Mouse (Mus musculus): ENCODE data around the gene C77080. TPM values are rescaled to one million over a fixed set of nuclear protein-coding genes. Genes with fewer than 3 reads are reported as not detected.

The C77080 gene
- polyA plus RNA-seq, 1 experiment from 2014 or later = 6.7 TPM

- Histone ChIP-seq H3K4me3 (ENCODE audit: low read depth, low read length) (no peak overlapping the region), H3K4me2 (replicated peaks; ENCODE audit: low read depth, low read length) (0 out of 2 replicates have a peak overlapping the region, but pooled peaks have one; percentile 12), H3K27ac (ENCODE audit: low read length) (peak overlapping the region; percentile 75), H3K4me1 (ENCODE audit: insufficient read depth, low read depth, low read length) (peaks cover 4% of the 10 kb centered on the region; the same call in 1 of the 2 replicates), H3K9me3 (ENCODE audit: low read length) (no peaks in the 10 kb centered on the region), H3K27me3 (replicated peaks; ENCODE audit: insufficient read depth, low read length) (0 out of 2 replicates have a peak, but pooled peaks cover 3% of the 10 kb centered on the region), H3K36me3 (ENCODE audit: insufficient read depth, low read length) (no peaks in the 10 kb centered on the region), H3K9ac (replicated peaks; ENCODE audit: low read depth) (0 out of 2 replicates have a peak overlapping the region, but pooled peaks have one; percentile 12)
- WGBS = 7% methylated on average over 14 of the region's 15 CpGs
- ATAC-seq (peak; percentile 14; the same call in 1 of the 2 replicates), DNase-seq (ENCODE audit: low spot score) (peak; percentile 49)
- TF ChIP-seq CTCF (IDR thresholded peaks at IDR 0.05) = no peak
- TF ChIP-seq EP300 (IDR thresholded peaks at IDR 0.05) = no peak
These were observed 9.6 kb downstream of the C77080 start for GRCm38 (mm10) chr4:129251482-129252125.

- no peaks in the 10 kb centered on the region for H3K9me3 ChIP-seq (ENCODE audit: low read length)
- 0 out of 2 replicates have a peak overlapping the region, but pooled peaks have one; percentile 12 for H3K9ac ChIP-seq (replicated peaks; ENCODE audit: low read depth)
- no peak overlapping the region for H3K4me3 ChIP-seq (ENCODE audit: low read depth, low read length)
- peak overlapping the region; percentile 75 for H3K27ac ChIP-seq (ENCODE audit: low read length)
- H3K4me2 ChIP-seq (replicated peaks; ENCODE audit: low read depth, low read length) = 0 out of 2 replicates have a peak overlapping the region, but pooled peaks have one; percentile 12
- no peaks in the 10 kb centered on the region for H3K36me3 ChIP-seq (ENCODE audit: insufficient read depth, low read length)
- 33% methylated on average over 15 of the region's 15 CpGs for WGBS
- H3K4me1 ChIP-seq (ENCODE audit: insufficient read depth, low read depth, low read length) = peaks cover 4% of the 10 kb centered on the region; the same call in 1 of the 2 replicates
- peak; percentile 55 for ATAC-seq
- peak; percentile 78 for DNase-seq (ENCODE audit: low spot score)
- TF ChIP-seq EP300 (IDR thresholded peaks at IDR 0.05) (no peak), CTCF (IDR thresholded peaks at IDR 0.05) (no peak)
- 0 out of 2 replicates have a peak, but pooled peaks cover 3% of the 10 kb centered on the region for H3K27me3 ChIP-seq (replicated peaks; ENCODE audit: insufficient read depth, low read length)
These were observed 10.3 kb downstream of the C77080 start for GRCm38 (mm10) chr4:129250759-129251481.

GRCm38 (mm10) chr4:129249288-129249687 lies 11.9 kb downstream of the C77080 start:
- ATAC-seq (no peak), DNase-seq (ENCODE audit: low spot score) (no peak)
- 0 out of 2 replicates have a peak, but pooled peaks cover 3% of the 10 kb centered on the region for H3K27me3 ChIP-seq (replicated peaks; ENCODE audit: insufficient read depth, low read length)
- no peaks in the 10 kb centered on the region for H3K36me3 ChIP-seq (ENCODE audit: insufficient read depth, low read length)
- H3K4me3 ChIP-seq (ENCODE audit: low read depth, low read length) = no peak overlapping the region
- H3K4me1 ChIP-seq (ENCODE audit: insufficient read depth, low read depth, low read length) = peaks cover 4% of the 10 kb centered on the region; the same call in 1 of the 2 replicates
- no peak overlapping the region for H3K4me2 ChIP-seq (replicated peaks; ENCODE audit: low read depth, low read length)
- no peaks in the 10 kb centered on the region for H3K9me3 ChIP-seq (ENCODE audit: low read length)
- no peak overlapping the region for H3K9ac ChIP-seq (replicated peaks; ENCODE audit: low read depth)
- WGBS = 58% methylated on average over 7 of the region's 7 CpGs
- no peak overlapping the region; the same call in 1 of the 2 replicates for H3K27ac ChIP-seq (ENCODE audit: low read length)
- TF ChIP-seq CTCF (IDR thresholded peaks at IDR 0.05) = no peak
- no peak for TF ChIP-seq EP300 (IDR thresholded peaks at IDR 0.05)

- H3K4me1 ChIP-seq (ENCODE audit: insufficient read depth, low read depth, low read length) = peaks cover 4% of the 10 kb centered on the region; the same call in 1 of the 2 replicates
- TF ChIP-seq CTCF (IDR thresholded peaks at IDR 0.05) (no peak), EP300 (IDR thresholded peaks at IDR 0.05) (no peak)
- no peaks in the 10 kb centered on the region for H3K9me3 ChIP-seq (ENCODE audit: low read length)
- peak overlapping the region; percentile 94 for H3K4me2 ChIP-seq (replicated peaks; ENCODE audit: low read depth, low read length)
- WGBS = 2% methylated on average over 29 of the region's 74 CpGs
- DNase-seq (ENCODE audit: low spot score) (peak; percentile 67), ATAC-seq (peak; percentile 24; the same call in 1 of the 2 replicates)
- H3K9ac ChIP-seq (replicated peaks; ENCODE audit: low read depth) = peak overlapping the region; percentile 82
- peak overlapping the region; percentile 92 for H3K27ac ChIP-seq (ENCODE audit: low read length)
- H3K36me3 ChIP-seq (ENCODE audit: insufficient read depth, low read length) = no peaks in the 10 kb centered on the region
- H3K27me3 ChIP-seq (replicated peaks; ENCODE audit: insufficient read depth, low read length) = 0 out of 2 replicates have a peak, but pooled peaks cover 3% of the 10 kb centered on the region
- H3K4me3 ChIP-seq (ENCODE audit: low read depth, low read length) = peak overlapping the region; percentile 67
These were observed 12.9 kb downstream of the C77080 start for GRCm38 (mm10) chr4:129248243-129248767.

GRCm38 (mm10) chr4:129247381-129248242 lies 13.6 kb downstream of the C77080 start:
- H3K4me3 ChIP-seq (ENCODE audit: low read depth, low read length) = peak overlapping the region; percentile 67
- TF ChIP-seq EP300 (IDR thresholded peaks at IDR 0.05) = no peak
- no peak for TF ChIP-seq CTCF (IDR thresholded peaks at IDR 0.05)
- peak; percentile 81 for DNase-seq (ENCODE audit: low spot score)
- peaks cover 7% of the 10 kb centered on the region; the same call in 1 of the 2 replicates for H3K4me1 ChIP-seq (ENCODE audit: insufficient read depth, low read depth, low read length)
- H3K9me3 ChIP-seq (ENCODE audit: low read length) = no peaks in the 10 kb centered on the region
- H3K27ac ChIP-seq (ENCODE audit: low read length) = peak overlapping the region; percentile 92
- WGBS = 13% methylated on average over 23 of the region's 24 CpGs
- peak overlapping the region; percentile 82 for H3K9ac ChIP-seq (replicated peaks; ENCODE audit: low read depth)
- H3K4me2 ChIP-seq (replicated peaks; ENCODE audit: low read depth, low read length) = peak overlapping the region; percentile 94
- H3K27me3 ChIP-seq (replicated peaks; ENCODE audit: insufficient read depth, low read length) = 0 out of 2 replicates have a peak, but pooled peaks cover 3% of the 10 kb centered on the region
- H3K36me3 ChIP-seq (ENCODE audit: insufficient read depth, low read length) = no peaks in the 10 kb centered on the region
- peak; percentile 66 for ATAC-seq
